Mouse (Mus musculus) lung, embryonic 15.5 days (tissue): ENCODE results near the gene Slc16a2. TPM values are rescaled to one million over a fixed set of nuclear protein-coding genes. Genes with fewer than 3 reads are reported as not detected.

Experiments
- polyA plus RNA-seq: library from polyadenylated mRNA; unstranded; fragments of >200 nt; fragmentation: Nextera tagmentation; extraction: Ambion mirVana; gene quantifications from 2 replicates; pipeline ENCODE4 v1.2.1, GENCODE M21; 2015

Gene Slc16a2
- polyA plus RNA-seq, 1 experiment from 2014 or later: 15.8 TPM

Other genes starting within 250 kb of the Slc16a2 start
- gene Zcchc13, start 191.4 kb downstream of the Slc16a2 start, polyA plus RNA-seq: not detected in 2 replicates
- 40.6 and 43.5 TPM in 2 replicates for gene Rlim, start 159.3 kb upstream of the Slc16a2 start, polyA plus RNA-seq